Mouse (Mus musculus) activated CD4-positive, CD25-positive, alpha-beta regulatory T cell, adult 9 weeks (primary cell): ENCODE measurements around the gene Arid5a. TPM values are rescaled to one million over a fixed set of nuclear protein-coding genes. Genes with fewer than 3 reads are reported as not detected.

Experiments used
- polyA plus RNA-seq: library from polyadenylated mRNA; unstranded; fragments of 100-300 nt; shearing (Covaris generic); gene quantifications from one replicate; pipeline ENCODE4 v1.2.1, GENCODE M21; 2017

The Arid5a gene
- 133 TPM for polyA plus RNA-seq

DNA sequence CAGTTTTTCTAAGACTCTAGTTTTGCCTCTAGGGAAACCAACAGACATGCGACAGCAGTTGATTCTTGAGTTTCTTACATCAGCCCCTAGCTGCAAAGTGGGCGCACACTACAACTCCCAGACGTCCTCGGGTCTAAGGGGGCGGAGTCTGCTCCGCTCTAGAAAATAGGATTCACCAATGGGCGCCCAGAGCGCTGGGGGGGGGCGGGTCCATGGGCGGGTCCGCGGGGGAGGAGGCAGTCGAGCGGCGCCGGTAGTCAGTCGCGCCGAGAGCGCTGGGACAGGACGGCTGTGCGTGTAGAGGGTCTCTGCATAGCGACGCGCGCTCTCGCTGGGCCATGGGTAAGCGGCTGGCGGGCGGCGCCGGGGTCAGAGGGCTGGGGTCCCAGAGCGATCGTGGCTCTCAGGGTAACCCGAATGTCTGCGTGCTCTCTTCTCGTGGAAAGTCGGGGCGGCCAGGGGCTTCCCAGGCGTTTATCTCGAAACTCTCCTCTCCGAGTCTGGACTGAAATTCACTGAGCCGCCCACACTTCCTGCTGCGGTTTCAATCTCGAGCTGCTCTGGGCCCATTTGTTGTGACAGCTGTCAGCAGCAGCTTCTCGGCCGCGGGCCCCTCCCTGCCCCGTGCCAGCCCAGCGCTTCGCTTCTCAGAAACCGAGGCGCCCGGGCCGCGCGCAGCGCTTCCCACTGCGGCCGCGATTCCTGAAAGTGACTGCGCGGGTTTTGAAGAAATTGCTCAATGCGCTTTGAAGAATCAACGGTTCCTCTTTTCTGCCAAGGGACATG lies at the start of gene Arid5a:
TSS of gene Arid5a (plus strand) at position 239 of the 786 bp plus-strand sequence.

DNA sequence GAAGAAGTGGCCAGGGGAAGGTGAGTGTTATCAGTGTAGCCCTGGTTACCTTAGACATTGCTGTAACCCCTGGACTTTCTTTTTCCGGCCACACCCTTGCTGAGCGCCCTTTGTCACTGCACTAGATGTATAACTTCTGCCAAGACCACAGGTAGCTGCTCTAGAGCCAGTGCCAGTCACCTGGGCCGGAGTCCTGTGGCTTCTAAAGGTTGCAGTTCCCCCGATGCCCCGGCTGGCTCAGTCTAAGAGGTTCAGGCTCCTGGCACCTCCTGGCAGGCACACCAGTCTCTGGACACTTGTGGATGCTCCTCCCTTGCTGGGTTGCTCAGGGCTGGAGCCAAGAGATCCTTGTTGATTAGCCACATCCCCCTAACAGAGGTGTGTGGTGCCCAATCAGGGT lies 33.1 kb upstream of the Arid5a start, which contains the start of gene Neurl3:
TSS of gene Neurl3 (minus strand) at position 225 of the 400 bp plus-strand sequence.

GRCm38 (mm10) chr1:36368969-36369645 lies 61.6 kb downstream of the Arid5a start, which contains the start of gene Kansl3:
TSS of gene Kansl3 (minus strand) at chr1:36369181.

GRCm38 (mm10) chr1:36371934-36372845 lies 64.7 kb downstream of the Arid5a start, which contains the start of gene Fer1l5:
TSS of gene Fer1l5 (plus strand) at chr1:36372291.

Other genes starting within 250 kb of the Arid5a start
- 1.2 TPM for gene Hs6st1, start 239.3 kb upstream of the Arid5a start, polyA plus RNA-seq
- 60.4 TPM for gene Uggt1, start 63.0 kb upstream of the Arid5a start, polyA plus RNA-seq
- gene Neurl3, start 33.1 kb upstream of the Arid5a start, polyA plus RNA-seq: 120 TPM
- 62.0 TPM for gene Kansl3, start 61.4 kb downstream of the Arid5a start, polyA plus RNA-seq
- 2.0 TPM for gene Fer1l5, start 64.6 kb downstream of the Arid5a start, polyA plus RNA-seq
- 41.8 TPM for gene Lman2l, start 137.5 kb downstream of the Arid5a start, polyA plus RNA-seq
- 2.3 TPM for gene Cnnm4, start 163.9 kb downstream of the Arid5a start, polyA plus RNA-seq
- 2.4 TPM for gene Cnnm3, start 204.1 kb downstream of the Arid5a start, polyA plus RNA-seq
- gene Ankrd23, start 229.2 kb downstream of the Arid5a start, polyA plus RNA-seq: 34.8 TPM
- gene Gm42417, start 231.7 kb downstream of the Arid5a start, polyA plus RNA-seq: not detected
- gene Ankrd39, start 239.7 kb downstream of the Arid5a start, polyA plus RNA-seq: 43.2 TPM